Mouse (Mus musculus) testis, adult 2 months (tissue): ENCODE measurements around the gene Sars2. TPM values are rescaled to one million over a fixed set of nuclear protein-coding genes. Genes with fewer than 3 reads are reported as not detected.

Experiments
- H3K27ac ChIP-seq: fragments of 200-500 bp; 2 replicates; pipeline ENCODE4 v1.5.1; 2012; ENCODE audit warnings: low read depth, low read length; ENCODE audit not compliant: control insufficient read depth, insufficient read depth
- H3K27me3 ChIP-seq: fragments of 200-500 bp; 2 replicates; pipeline ENCODE4 v1.6.1; 2012; ENCODE audit warnings: mild to moderate bottlenecking, low read length, moderate library complexity; ENCODE audit not compliant: control insufficient read depth, insufficient read depth
- H3K36me3 ChIP-seq: fragments of 200-500 bp; 2 replicates; pipeline ENCODE4 v1.6.1; 2012; ENCODE audit warnings: mild to moderate bottlenecking, low read length; ENCODE audit not compliant: control insufficient read depth, insufficient read depth
- H3K4me1 ChIP-seq: fragments of 200-500 bp; 2 replicates; pipeline ENCODE4 v1.6.1; 2012; ENCODE audit warnings: low read length; ENCODE audit not compliant: control insufficient read depth, insufficient read depth
- H3K4me3 ChIP-seq: fragments of 200-500 bp; 2 replicates; pipeline ENCODE4 v1.5.1; 2012; ENCODE audit warnings: low read depth, mild to moderate bottlenecking, low read length, moderate library complexity, mixed read lengths; ENCODE audit not compliant: control insufficient read depth
- CTCF ChIP-seq: fragments of 200-500 bp; IDR thresholded peaks from 2 replicates; pipeline ENCODE4 v1.5.1; 2012; ENCODE audit warnings: low read depth, mild to moderate bottlenecking, inconsistent platforms, low read length, moderate library complexity; ENCODE audit not compliant: control insufficient read depth, insufficient read depth, insufficient replicate concordance
- POLR2A ChIP-seq: fragments of 200-500 bp; IDR thresholded peaks from 2 replicates; pipeline ENCODE4 v1.6.1; 2012; ENCODE audit warnings: low read depth, mild to moderate bottlenecking, inconsistent platforms, low read length, moderate library complexity; ENCODE audit not compliant: control insufficient read depth
- polyA plus RNA-seq: library from polyadenylated mRNA; depleted of rRNA; stranded (reverse); fragments of >200 nt; gene quantifications from 2 replicates; pipeline ENCODE4 v1.2.3, GENCODE M21; 2012

Sars2 gene
- polyA plus RNA-seq, 1 experiment: 12.5 TPM

DNA sequence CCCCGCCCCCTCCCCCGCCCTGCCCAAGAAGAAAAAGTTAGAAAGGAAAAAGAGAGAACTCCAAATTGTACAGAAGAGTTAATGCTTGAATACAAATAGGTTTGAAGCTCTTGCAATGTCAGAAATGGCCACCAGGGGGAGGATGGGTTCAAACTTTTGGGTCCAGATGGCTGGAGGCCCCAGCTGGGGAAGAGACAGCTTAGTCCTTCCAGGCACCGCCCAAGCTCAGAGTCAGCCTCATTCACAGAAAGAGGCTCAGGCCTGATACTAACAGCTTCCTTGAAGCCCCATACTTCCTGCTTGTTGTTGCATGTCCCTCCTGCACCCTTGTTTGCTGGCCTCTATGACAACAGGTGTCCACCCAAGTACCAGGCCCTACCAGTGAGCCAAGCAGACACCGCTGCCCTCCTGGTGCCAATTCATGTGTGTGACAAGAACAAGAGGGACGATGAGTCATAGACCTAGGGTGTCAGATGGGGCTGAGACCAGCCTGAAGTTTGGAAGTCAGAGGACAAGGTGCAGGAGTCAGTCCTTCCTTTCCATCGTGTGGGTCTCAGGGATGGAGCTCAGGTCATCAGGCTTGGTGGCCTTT is 38.4 kb downstream of the Sars2 start:
- peak overlapping the region; percentile 35; the same call in 1 of the 2 replicates for H3K27ac ChIP-seq
- H3K4me1 ChIP-seq: no peaks in the 10 kb centered on the region; the same call in 1 of the 2 replicates
- H3K27me3 ChIP-seq: no peaks in the 10 kb centered on the region
- peaks cover 5% of the 10 kb centered on the region for H3K36me3 ChIP-seq
- no peak overlapping the region for H3K4me3 ChIP-seq
- TF ChIP-seq POLR2A (no peak), CTCF (peak; percentile 56; the same call in 1 of the 2 replicates)

GRCm38 (mm10) chr7:28780857-28781256 is 39.1 kb downstream of the Sars2 start:
- no peaks in the 10 kb centered on the region; the same call in 1 of the 2 replicates for H3K4me1 ChIP-seq
- H3K36me3 ChIP-seq: peaks cover 5% of the 10 kb centered on the region
- TF ChIP-seq CTCF (no peak), POLR2A (no peak)
- H3K27ac ChIP-seq: no peak overlapping the region
- H3K4me3 ChIP-seq: no peak overlapping the region
- H3K27me3 ChIP-seq: no peaks in the 10 kb centered on the region

GRCm38 (mm10) chr7:28781261-28781663 is 39.5 kb downstream of the Sars2 start:
- no peaks in the 10 kb centered on the region; the same call in 1 of the 2 replicates for H3K4me1 ChIP-seq
- peaks cover 5% of the 10 kb centered on the region for H3K36me3 ChIP-seq
- no peak overlapping the region for H3K4me3 ChIP-seq
- no peaks in the 10 kb centered on the region for H3K27me3 ChIP-seq
- TF ChIP-seq POLR2A: no peak
- TF ChIP-seq CTCF: no peak
- H3K27ac ChIP-seq: no peak overlapping the region

GRCm38 (mm10) chr7:28785161-28785560 is 43.4 kb downstream of the Sars2 start:
- Histone ChIP-seq H3K27ac (no peak overlapping the region), H3K27me3 (no peaks in the 10 kb centered on the region), H3K36me3 (no peaks in the 10 kb centered on the region; the same call in none of the 2 replicates), H3K4me1 (no peaks in the 10 kb centered on the region), H3K4me3 (no peak overlapping the region)
- TF ChIP-seq CTCF: no peak
- no peak for TF ChIP-seq POLR2A

- H3K27ac ChIP-seq: no peak overlapping the region
- no peaks in the 10 kb centered on the region; the same call in 1 of the 2 replicates for H3K36me3 ChIP-seq
- TF ChIP-seq CTCF (no peak), POLR2A (no peak)
- H3K27me3 ChIP-seq: no peaks in the 10 kb centered on the region
- no peak overlapping the region for H3K4me3 ChIP-seq
- no peaks in the 10 kb centered on the region; the same call in 1 of the 2 replicates for H3K4me1 ChIP-seq
Observed at GRCm38 (mm10) chr7:28787884-28788283, 46.1 kb downstream of the Sars2 start.

- no peaks in the 10 kb centered on the region; the same call in 1 of the 2 replicates for H3K4me1 ChIP-seq
- TF ChIP-seq POLR2A: no peak
- TF ChIP-seq CTCF: no peak
- no peak within 1 kb of the TSS for H3K4me3 ChIP-seq
- H3K27ac ChIP-seq: no peak within 1 kb of the TSS
- no peaks in the 10 kb centered on the region; the same call in 1 of the 2 replicates for H3K36me3 ChIP-seq
- no peaks in the 10 kb centered on the region for H3K27me3 ChIP-seq
Observed at GRCm38 (mm10) chr7:28788307-28789195, 46.8 kb downstream of the Sars2 start, which contains the start of gene Rinl. Gene Rinl (plus strand): TSS chr7:28788969.

DNA sequence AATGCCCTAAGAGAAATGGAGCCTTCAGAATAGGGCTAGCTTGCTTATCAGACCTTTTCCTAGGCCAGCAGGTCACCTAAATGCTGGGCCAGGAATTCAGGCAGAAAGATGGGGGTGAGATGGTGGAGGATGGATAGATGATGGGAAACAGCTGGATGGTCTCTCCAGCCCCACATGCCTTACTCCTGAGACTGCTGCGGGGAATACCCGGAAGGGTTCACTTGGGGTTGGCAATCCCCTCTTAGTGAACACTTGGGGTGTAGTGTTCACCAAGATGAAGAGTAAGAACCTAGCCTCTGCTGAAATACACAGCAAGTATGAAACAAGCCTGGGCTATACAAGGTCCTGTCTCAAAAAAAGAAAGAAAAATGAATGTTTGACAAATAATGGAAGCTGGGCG is 47.4 kb downstream of the Sars2 start:
- TF ChIP-seq CTCF (no peak), POLR2A (no peak)
- Histone ChIP-seq H3K4me3 (no peak overlapping the region), H3K27ac (no peak overlapping the region), H3K27me3 (no peaks in the 10 kb centered on the region), H3K36me3 (no peaks in the 10 kb centered on the region), H3K4me1 (no peaks in the 10 kb centered on the region; the same call in 1 of the 2 replicates)
